Mouse (Mus musculus): ENCODE measurements at regions not wholly inside any gene's neighbourhood (a gene's known extent, or its start where the extent isn't known, plus 50 kb on each side); places are given as distances from the start of the nearest gene placed in this dataset.

DNA sequence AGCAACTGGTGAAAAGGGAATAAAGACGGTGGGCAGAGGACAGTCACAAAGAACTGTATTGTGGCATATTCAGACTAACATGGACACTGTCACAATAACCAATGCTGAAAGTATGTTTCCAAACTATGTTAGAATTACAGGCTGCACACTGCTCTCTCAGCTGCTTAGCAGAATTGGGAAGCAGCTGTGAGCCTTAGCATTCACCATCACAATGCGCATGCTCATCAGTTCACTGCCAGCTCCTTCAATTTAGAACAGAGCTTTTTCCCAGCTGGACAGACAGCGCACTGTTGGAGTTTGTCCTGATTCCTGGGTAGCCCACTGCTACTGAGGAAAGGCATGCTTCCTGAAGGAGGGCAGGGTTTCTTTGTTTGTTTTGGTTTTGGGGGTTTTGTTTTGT, 2735.2 kb upstream of the Gm6569 start:
- Histone ChIP-seq H3K4me2 (ENCODE audit: low read length) (no peak overlapping the region), H3K27me3 (ENCODE audit: control insufficient read depth, insufficient read depth, low read length) (no peaks in the 10 kb centered on the region), H3K27ac (replicated peaks in 1 of 2; ENCODE audit: control insufficient read depth in 1 of 2, insufficient read depth in 1 of 2, low read depth in 2 of 2, low read length in 2 of 2) (no peak overlapping the region), H3K9ac (ENCODE audit: low read length) (no peak overlapping the region), H3K4me1 (ENCODE audit: control insufficient read depth in 2 of 2, insufficient read depth in 2 of 2, low read length in 2 of 2) (no peaks in the 10 kb centered on the region), H3K36me3 (ENCODE audit: control insufficient read depth, insufficient read depth, low read length) (no peaks in the 10 kb centered on the region), H3K9me3 (ENCODE audit: control insufficient read depth, low read length) (no peaks in the 10 kb centered on the region), H3K4me3 (ENCODE audit: control insufficient read depth in 1 of 2, insufficient read depth in 1 of 2, low read depth in 1 of 2, low read length in 2 of 2) (no peak overlapping the region)
- no peak for ATAC-seq (ENCODE audit: insufficient number of reproducible peaks, insufficient read depth, low FRiP score, low read depth)
- 77% methylated on average over 3 of the region's 3 CpGs for WGBS

DNA sequence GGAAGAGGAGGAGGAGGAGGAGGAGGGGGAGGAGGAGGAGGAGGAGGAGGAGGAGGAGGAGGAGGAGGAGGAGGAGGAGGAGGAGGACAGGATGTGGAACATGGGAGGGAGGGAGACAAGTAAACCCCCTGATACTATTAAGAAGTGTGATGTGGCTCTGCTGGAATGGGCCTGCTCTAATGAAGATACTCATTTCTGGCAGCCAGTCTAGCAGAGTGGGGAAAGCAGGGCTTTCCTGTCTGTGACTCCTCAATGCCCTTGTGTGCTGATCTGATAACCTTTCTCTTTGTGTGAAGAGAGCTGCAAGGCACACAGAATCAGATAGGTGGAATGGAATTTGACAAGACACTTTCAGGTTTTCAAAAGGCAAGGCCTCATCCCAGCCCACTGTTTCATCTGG, 2704.6 kb upstream of the Gm6569 start:
- Histone ChIP-seq H3K27ac (replicated peaks in 1 of 2; ENCODE audit: control insufficient read depth in 1 of 2, insufficient read depth in 1 of 2, low read depth in 2 of 2, low read length in 2 of 2) (no peak overlapping the region), H3K36me3 (ENCODE audit: control insufficient read depth, insufficient read depth, low read length) (no peaks in the 10 kb centered on the region), H3K4me1 (ENCODE audit: control insufficient read depth in 2 of 2, insufficient read depth in 2 of 2, low read length in 2 of 2) (no peaks in the 10 kb centered on the region), H3K4me2 (ENCODE audit: low read length) (no peak overlapping the region), H3K9ac (ENCODE audit: low read length) (no peak overlapping the region), H3K4me3 (ENCODE audit: control insufficient read depth in 1 of 2, insufficient read depth in 1 of 2, low read depth in 1 of 2, low read length in 2 of 2) (no peak overlapping the region), H3K9me3 (ENCODE audit: control insufficient read depth, low read length) (no peaks in the 10 kb centered on the region), H3K27me3 (ENCODE audit: control insufficient read depth, insufficient read depth, low read length) (no peaks in the 10 kb centered on the region)
- no peak for ATAC-seq (ENCODE audit: insufficient number of reproducible peaks, insufficient read depth, low FRiP score, low read depth)

DNA sequence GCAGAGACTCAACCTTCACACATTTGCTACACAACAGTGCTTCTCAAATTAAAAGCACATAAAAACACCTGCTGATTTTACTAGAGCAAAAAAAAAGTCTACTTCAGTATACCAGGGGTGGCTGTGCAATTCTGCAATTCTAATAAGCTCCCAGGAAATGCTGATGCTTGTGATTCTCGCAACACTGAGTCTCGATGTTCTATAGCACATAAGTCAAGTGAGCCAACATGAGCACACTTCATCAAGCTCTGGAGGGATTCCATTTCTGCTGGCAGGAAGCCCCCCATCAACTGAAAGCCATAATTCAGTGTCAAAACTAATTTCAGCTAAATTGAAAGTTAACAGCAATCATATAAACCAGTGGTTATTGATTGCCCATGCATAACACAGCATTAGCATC, 2676.7 kb upstream of the Gm6569 start:
- WGBS = 83% methylated on average over 2 of the region's 2 CpGs

DNA sequence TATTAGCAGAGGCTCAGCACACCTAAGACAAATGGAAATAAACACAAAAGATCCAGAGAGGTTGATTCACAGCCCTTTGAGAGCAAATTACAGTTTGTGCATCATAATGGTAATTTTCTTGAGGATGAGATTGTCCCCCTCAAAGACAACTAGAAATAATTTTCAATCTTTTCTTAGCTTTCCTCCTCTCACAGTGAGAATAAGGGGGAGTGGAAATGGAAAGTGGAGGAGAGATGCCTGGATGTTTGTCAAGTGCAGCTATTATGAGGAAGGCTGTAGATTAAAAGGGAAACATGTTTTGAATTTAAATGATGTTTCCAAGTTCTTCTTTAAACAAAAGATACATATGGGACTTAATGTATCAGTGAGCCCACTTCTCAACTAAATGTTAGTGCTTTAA, 2672.3 kb upstream of the Gm6569 start:
- ATAC-seq (ENCODE audit: insufficient number of reproducible peaks, insufficient read depth, low FRiP score, low read depth) = no peak
- H3K9ac ChIP-seq (ENCODE audit: low read length) = no peak overlapping the region

More for the DNA sequence above, 2676.7 kb upstream of the Gm6569 start:
- no peak overlapping the region for H3K9ac ChIP-seq (ENCODE audit: low read length)
- H3K27ac ChIP-seq (replicated peaks in 1 of 2; ENCODE audit: control insufficient read depth in 1 of 2, insufficient read depth in 1 of 2, low read depth in 2 of 2, low read length in 2 of 2) = no peak overlapping the region
- H3K4me1 ChIP-seq (ENCODE audit: control insufficient read depth in 2 of 2, insufficient read depth in 2 of 2, low read length in 2 of 2) = no peaks in the 10 kb centered on the region
- ATAC-seq (ENCODE audit: insufficient number of reproducible peaks, insufficient read depth, low FRiP score, low read depth) = no peak
- H3K4me2 ChIP-seq (ENCODE audit: low read length) = no peak overlapping the region
- H3K36me3 ChIP-seq (ENCODE audit: control insufficient read depth, insufficient read depth, low read length) = no peaks in the 10 kb centered on the region
- H3K27me3 ChIP-seq (ENCODE audit: control insufficient read depth, insufficient read depth, low read length) = no peaks in the 10 kb centered on the region
- no peak overlapping the region for H3K4me3 ChIP-seq (ENCODE audit: control insufficient read depth in 1 of 2, insufficient read depth in 1 of 2, low read depth in 1 of 2, low read length in 2 of 2)
- H3K9me3 ChIP-seq (ENCODE audit: control insufficient read depth, low read length) = no peaks in the 10 kb centered on the region

DNA sequence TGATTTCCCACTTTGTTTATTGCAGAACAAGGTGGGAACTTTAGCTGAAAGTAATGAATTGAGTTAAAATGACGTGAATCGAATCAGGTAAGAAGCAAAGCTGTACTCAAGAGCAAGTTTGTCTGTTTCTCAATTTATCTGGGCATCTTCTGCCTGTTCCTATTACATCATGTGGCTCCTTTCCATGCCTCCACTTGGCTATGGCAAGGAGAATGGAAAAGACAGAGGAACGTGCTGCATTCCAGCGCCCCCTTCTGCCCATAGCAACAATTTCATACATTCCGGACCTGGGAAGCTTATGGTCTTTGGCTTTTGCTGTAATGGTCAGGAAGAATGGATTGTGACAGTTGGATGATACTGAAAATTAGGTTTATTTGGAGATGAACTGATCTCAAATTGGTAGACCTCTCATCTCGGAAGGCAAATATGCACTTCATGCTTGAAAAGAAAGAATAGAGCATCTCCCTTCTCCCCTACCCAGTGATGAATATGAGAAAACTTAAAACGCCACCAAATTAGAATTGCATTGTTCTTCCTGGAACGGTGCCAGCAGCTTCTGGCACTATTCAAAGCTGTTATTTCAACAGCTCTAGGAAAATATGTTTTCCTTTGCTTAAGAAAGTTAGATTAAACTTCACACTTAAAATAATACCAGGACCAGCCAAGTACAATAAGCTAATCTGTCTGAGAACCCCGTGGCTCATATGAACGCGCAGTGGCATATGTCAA, 2639.2 kb upstream of the Gm6569 start:
- Histone ChIP-seq H3K9ac (ENCODE audit: low read length) (no peak overlapping the region), H3K27ac (replicated peaks in 1 of 2; ENCODE audit: control insufficient read depth in 1 of 2, insufficient read depth in 1 of 2, low read depth in 2 of 2, low read length in 2 of 2) (no peak overlapping the region), H3K4me3 (ENCODE audit: control insufficient read depth in 1 of 2, insufficient read depth in 1 of 2, low read depth in 1 of 2, low read length in 2 of 2) (no peak overlapping the region), H3K27me3 (ENCODE audit: control insufficient read depth, insufficient read depth, low read length) (no peaks in the 10 kb centered on the region), H3K9me3 (ENCODE audit: control insufficient read depth, low read length) (no peaks in the 10 kb centered on the region), H3K36me3 (ENCODE audit: control insufficient read depth, insufficient read depth, low read length) (no peaks in the 10 kb centered on the region), H3K4me2 (ENCODE audit: low read length) (no peak overlapping the region), H3K4me1 (ENCODE audit: control insufficient read depth in 2 of 2, insufficient read depth in 2 of 2, low read length in 2 of 2) (no peaks in the 10 kb centered on the region)
- no peak for ATAC-seq (ENCODE audit: insufficient number of reproducible peaks, insufficient read depth, low FRiP score, low read depth)
- WGBS = 39% methylated on average over 11 of the region's 11 CpGs

More for the DNA sequence above, 2672.3 kb upstream of the Gm6569 start:
- Histone ChIP-seq H3K27me3 (ENCODE audit: control insufficient read depth, insufficient read depth, low read length) (no peaks in the 10 kb centered on the region), H3K9me3 (ENCODE audit: control insufficient read depth, low read length) (no peaks in the 10 kb centered on the region), H3K4me3 (ENCODE audit: control insufficient read depth in 1 of 2, insufficient read depth in 1 of 2, low read depth in 1 of 2, low read length in 2 of 2) (no peak overlapping the region), H3K27ac (replicated peaks in 1 of 2; ENCODE audit: control insufficient read depth in 1 of 2, insufficient read depth in 1 of 2, low read depth in 2 of 2, low read length in 2 of 2) (no peak overlapping the region), H3K4me2 (ENCODE audit: low read length) (no peak overlapping the region), H3K4me1 (ENCODE audit: control insufficient read depth in 2 of 2, insufficient read depth in 2 of 2, low read length in 2 of 2) (no peaks in the 10 kb centered on the region), H3K36me3 (ENCODE audit: control insufficient read depth, insufficient read depth, low read length) (no peaks in the 10 kb centered on the region)

DNA sequence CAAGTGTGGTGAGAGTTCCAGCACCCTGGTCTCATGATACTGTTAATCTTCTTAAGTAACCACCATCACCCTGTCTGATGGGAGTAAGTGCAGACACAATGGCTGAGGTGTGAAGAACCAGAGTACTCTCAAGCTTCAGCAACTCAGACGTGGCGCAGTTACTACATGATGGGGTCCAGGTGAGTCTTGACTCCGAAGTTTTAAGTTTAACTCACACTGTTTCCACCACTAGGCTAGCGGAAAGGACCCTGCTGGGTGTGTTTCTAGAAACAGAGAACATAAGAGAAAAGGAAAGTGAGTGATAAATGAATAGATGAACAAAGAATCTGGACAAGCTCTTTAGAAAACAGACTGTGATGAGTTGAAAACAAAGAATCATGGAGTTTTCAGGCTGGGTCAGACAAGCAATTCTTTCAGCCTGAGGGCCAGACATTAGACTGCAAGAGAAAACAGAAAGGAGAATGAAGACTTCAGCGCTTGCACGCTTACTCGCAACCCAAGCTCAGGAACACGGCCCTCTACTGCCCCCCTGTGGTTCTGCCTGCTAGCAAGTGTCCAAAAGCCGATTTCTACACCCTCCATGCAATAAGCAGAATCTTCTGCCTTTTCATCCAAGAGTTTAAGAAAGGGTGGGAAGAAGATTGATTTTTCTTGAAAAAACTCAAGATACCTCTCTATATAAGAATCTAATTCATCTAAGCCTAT, 2593.6 kb upstream of the Gm6569 start:
- no peak overlapping the region for H3K9ac ChIP-seq (ENCODE audit: low read length)
- peaks cover 2 to 4% of the 10 kb centered on the region in 2 experiments; a peak in 3 of 4 replicates for H3K4me1 ChIP-seq (ENCODE audit: control insufficient read depth in 2 of 2, insufficient read depth in 2 of 2, low read length in 2 of 2)
- peak overlapping the region; percentile 18; the same call in 1 of the 2 replicates for H3K4me2 ChIP-seq (ENCODE audit: low read length)
- H3K27ac ChIP-seq (replicated peaks in 1 of 2; ENCODE audit: control insufficient read depth in 1 of 2, insufficient read depth in 1 of 2, low read depth in 2 of 2, low read length in 2 of 2) = no peak overlapping the region
- no peaks in the 10 kb centered on the region for H3K9me3 ChIP-seq (ENCODE audit: control insufficient read depth, low read length)
- H3K4me3 ChIP-seq (ENCODE audit: control insufficient read depth in 1 of 2, insufficient read depth in 1 of 2, low read depth in 1 of 2, low read length in 2 of 2) = no peak overlapping the region
- no peaks in the 10 kb centered on the region for H3K36me3 ChIP-seq (ENCODE audit: control insufficient read depth, insufficient read depth, low read length)
- no peaks in the 10 kb centered on the region for H3K27me3 ChIP-seq (ENCODE audit: control insufficient read depth, insufficient read depth, low read length)
- no peak for ATAC-seq (ENCODE audit: insufficient number of reproducible peaks, insufficient read depth, low FRiP score, low read depth)
- 31% methylated on average over 9 of the region's 9 CpGs for WGBS

DNA sequence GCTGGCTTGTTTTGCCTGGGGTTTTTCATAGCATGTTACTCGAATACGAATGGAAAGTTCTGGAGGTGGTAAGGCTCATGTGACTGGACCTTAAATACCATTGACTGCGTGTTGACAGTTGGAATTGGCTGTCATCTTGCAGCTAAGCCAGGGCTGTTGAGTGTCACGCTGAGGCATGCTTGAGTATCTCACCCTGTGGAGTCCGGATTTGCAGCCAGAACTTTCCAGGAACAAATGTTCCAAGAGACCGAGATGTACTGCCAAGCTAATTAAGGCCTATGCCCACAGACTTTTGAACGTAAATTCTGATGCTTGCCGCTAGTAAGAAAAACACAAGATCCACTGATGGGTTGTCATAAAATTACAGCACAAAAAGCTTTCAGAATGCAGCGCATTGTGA, 2590.8 kb upstream of the Gm6569 start:
- H3K9me3 ChIP-seq (ENCODE audit: control insufficient read depth, low read length) = no peaks in the 10 kb centered on the region
- H3K4me3 ChIP-seq (ENCODE audit: control insufficient read depth in 1 of 2, insufficient read depth in 1 of 2, low read depth in 1 of 2, low read length in 2 of 2) = no peak overlapping the region
- 34% methylated on average over 9 of the region's 9 CpGs for WGBS
- no peak overlapping the region for H3K4me2 ChIP-seq (ENCODE audit: low read length)
- ATAC-seq (ENCODE audit: insufficient number of reproducible peaks, insufficient read depth, low FRiP score, low read depth) = peak; percentile 86
- no peak overlapping the region for H3K9ac ChIP-seq (ENCODE audit: low read length)
- H3K36me3 ChIP-seq (ENCODE audit: control insufficient read depth, insufficient read depth, low read length) = no peaks in the 10 kb centered on the region
- peaks cover 2 to 4% of the 10 kb centered on the region in 2 experiments; a peak in 3 of 4 replicates for H3K4me1 ChIP-seq (ENCODE audit: control insufficient read depth in 2 of 2, insufficient read depth in 2 of 2, low read length in 2 of 2)
- H3K27ac ChIP-seq (replicated peaks in 1 of 2; ENCODE audit: control insufficient read depth in 1 of 2, insufficient read depth in 1 of 2, low read depth in 2 of 2, low read length in 2 of 2) = peak overlapping the region; percentile 68 to 76; a peak in 3 of 4 replicates
- no peaks in the 10 kb centered on the region for H3K27me3 ChIP-seq (ENCODE audit: control insufficient read depth, insufficient read depth, low read length)
